Mouse (Mus musculus): ENCODE measurements around the gene Rin2.

DNA sequence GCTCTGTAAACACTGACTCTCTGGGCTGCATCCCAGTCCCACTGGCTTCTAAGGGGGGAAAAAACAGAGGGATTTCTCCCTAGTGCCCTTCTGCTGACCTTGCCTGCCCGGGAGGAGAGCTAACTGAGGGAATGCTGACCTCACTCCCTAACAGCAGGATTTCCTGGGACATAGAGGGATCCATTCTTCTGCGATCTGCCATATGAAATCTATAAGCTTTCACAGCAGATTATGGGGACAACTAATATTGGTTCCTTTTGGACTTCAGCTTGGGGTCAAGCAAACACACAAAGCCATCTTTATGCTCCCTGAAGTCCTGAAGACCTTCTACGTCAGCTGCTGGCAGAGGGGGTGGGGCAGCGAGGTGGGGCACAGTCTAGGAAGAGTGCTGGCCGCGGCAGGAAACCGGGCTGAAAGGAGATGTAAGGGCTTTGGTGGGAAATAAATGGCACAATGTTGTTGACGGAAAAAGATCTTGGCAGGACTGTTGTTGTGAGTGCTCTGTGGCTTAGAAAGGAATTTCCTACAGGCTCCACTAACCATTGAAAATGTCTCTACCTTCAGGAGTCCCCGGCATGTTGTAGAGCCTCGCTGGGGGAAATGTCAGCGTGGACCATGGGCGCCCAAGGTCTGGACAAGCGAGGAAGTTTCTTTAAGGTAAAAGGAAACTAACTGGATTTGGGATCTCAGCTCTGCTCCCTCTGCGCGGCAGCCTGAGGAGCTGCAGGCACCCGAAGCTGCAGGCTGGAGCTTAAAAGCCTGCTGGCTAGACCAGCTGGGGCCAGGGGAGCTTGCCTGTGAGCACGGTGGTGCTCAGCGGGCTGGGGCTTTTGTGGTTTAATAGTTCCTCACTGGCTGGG, 111.0 kb downstream of the Rin2 start:
- TF ChIP-seq CTCF (IDR thresholded peaks at IDR 0.05; ENCODE audit: low read depth), result no peak
- TF ChIP-seq EP300 (IDR thresholded peaks at IDR 0.05; ENCODE audit: low read depth), result no peak
